Mouse (Mus musculus) cerebellum, postnatal 25 days (tissue): ENCODE data around the gene Gm11939.
"Not testable (repeated sequence)": the region's sequence is repeated elsewhere in the genome, so short reads cannot be mapped to it uniquely, and the experiment has no call there.

Source experiments
- DNase-seq, 2 experiments: peaks; one replicate each; pipeline ENCODE4 v3.0.0; 2021; ENCODE audit warnings: mixed read lengths in 2 of 2

Gm11939 gene

GRCm38 (mm10) chr11:99559366-99559765 is at the start of gene Gm11939:
Gene Gm11939, minus strand, starts transcription at chr11:99559466.
- DNase-seq: no peak

GRCm38 (mm10) chr11:99603208-99603607 is 43.9 kb upstream of the Gm11939 start, which contains the start of gene Gm11938:
Gene Gm11938, minus strand, starts transcription at chr11:99603308.
- not testable (repeated sequence) for DNase-seq

- not testable (repeated sequence) for DNase-seq
These were observed 38.5 kb upstream of the Gm11939 start, which contains the start of gene Krtap9-3 for GRCm38 (mm10) chr11:99597742-99598141. Gene Krtap9-3, minus strand, starts transcription at chr11:99598105.

- DNase-seq: no peak
These were observed 31.7 kb upstream of the Gm11939 start, which contains the start of gene Krtap1-3 for GRCm38 (mm10) chr11:99590981-99591380. Gene Krtap1-3, minus strand, starts transcription at chr11:99591339.

GRCm38 (mm10) chr11:99585096-99585495 is 25.8 kb upstream of the Gm11939 start:
- DNase-seq: no peak

- DNase-seq: no peak
These were observed 24.0 kb upstream of the Gm11939 start, which contains the start of gene Krtap1-4 for GRCm38 (mm10) chr11:99583245-99583704. Gene Krtap1-4, minus strand, starts transcription at chr11:99583654.

- no peak for DNase-seq
These were observed 22.3 kb upstream of the Gm11939 start for GRCm38 (mm10) chr11:99581564-99581963.

- DNase-seq: no peak
These were observed 21.8 kb upstream of the Gm11939 start for GRCm38 (mm10) chr11:99581051-99581450.

- DNase-seq: no peak
These were observed 21.4 kb upstream of the Gm11939 start, which contains the start of gene Krtap1-5 for GRCm38 (mm10) chr11:99580636-99581035. Gene Krtap1-5, minus strand, starts transcription at chr11:99581016.

GRCm38 (mm10) chr11:99574106-99574505 is 14.8 kb upstream of the Gm11939 start:
- DNase-seq: peak; percentile 66 to 81

GRCm38 (mm10) chr11:99573164-99573563 is 13.9 kb upstream of the Gm11939 start:
- no peak for DNase-seq

- no peak for DNase-seq
These were observed 7.3 kb upstream of the Gm11939 start, which contains the start of gene Krtap3-1 for GRCm38 (mm10) chr11:99566530-99566929. Gene Krtap3-1, minus strand, starts transcription at chr11:99566630.

GRCm38 (mm10) chr11:99562580-99562979 is 3.3 kb upstream of the Gm11939 start:
- no peak for DNase-seq

GRCm38 (mm10) chr11:99557976-99558745 is 1.1 kb downstream of the Gm11939 start:
- DNase-seq: no peak

- DNase-seq: no peak
These were observed 2.5 kb downstream of the Gm11939 start, which contains the start of gene Krtap3-2 for GRCm38 (mm10) chr11:99556753-99557152. Gene Krtap3-2, minus strand, starts transcription at chr11:99556853.

GRCm38 (mm10) chr11:99556195-99556594 is 3.1 kb downstream of the Gm11939 start:
- DNase-seq: no peak

- DNase-seq: no peak
These were observed 8.5 kb downstream of the Gm11939 start, which contains the start of gene Krtap3-3 for GRCm38 (mm10) chr11:99550765-99551164. Gene Krtap3-3, minus strand, starts transcription at chr11:99550865.

GRCm38 (mm10) chr11:99547892-99548291 is 11.4 kb downstream of the Gm11939 start:
- no peak for DNase-seq

GRCm38 (mm10) chr11:99539721-99540120 is 19.5 kb downstream of the Gm11939 start:
- peak; percentile 56 to 74 for DNase-seq

- no peak for DNase-seq
These were observed 37.9 kb downstream of the Gm11939 start, which contains the start of gene Krt39 for GRCm38 (mm10) chr11:99521288-99521860. Gene Krt39, minus strand, starts transcription at chr11:99521338.

- DNase-seq: no peak
These were observed 45.2 kb downstream of the Gm11939 start for GRCm38 (mm10) chr11:99514098-99514497.
